Mouse (Mus musculus) stomach, embryonic 14.5 days (tissue): Measurements from ENCODE around the gene Rpl39l. TPM values are rescaled to one million over a fixed set of nuclear protein-coding genes. Genes with fewer than 3 reads are reported as not detected.

ENCODE experiments used
- ATAC-seq: fragments of 200-750 bp; cut with Nextera tagmentation; 2 replicates; pipeline ENCODE4 v1.8.0; 2017; ENCODE audit warnings: low read depth, moderate TSS enrichment; ENCODE audit not compliant: insufficient number of reproducible peaks, insufficient read depth, low FRiP score
- H3K27ac ChIP-seq: fragments of 300-500 bp; sonication (generic); 2 replicates; pipeline ENCODE4 v1.5.1; 2014; ENCODE audit warnings: mild to moderate bottlenecking, low read length, moderate library complexity, mixed read lengths
- H3K27me3 ChIP-seq: fragments of 300-500 bp; sonication (generic); 2 replicates; pipeline ENCODE4 v1.6.1; 2014; ENCODE audit warnings: low read length, control low read depth, mixed read lengths; ENCODE audit not compliant: control insufficient read depth, insufficient read depth
- H3K36me3 ChIP-seq: fragments of 300-500 bp; sonication (generic); 2 replicates; pipeline ENCODE4 v1.6.1; 2014; ENCODE audit warnings: mild to moderate bottlenecking, control low read depth, low read length, moderate library complexity, mixed read lengths; ENCODE audit not compliant: control insufficient read depth, insufficient read depth
- H3K4me1 ChIP-seq: fragments of 300-500 bp; sonication (generic); 2 replicates; pipeline ENCODE4 v1.6.1; 2014; ENCODE audit warnings: low read length, control low read depth, mixed read lengths; ENCODE audit not compliant: control insufficient read depth, insufficient read depth
- H3K4me2 ChIP-seq: fragments of 300-500 bp; sonication (generic); replicated peaks from 2 replicates; pipeline ENCODE4 v1.6.1; 2014; ENCODE audit warnings: low read depth, low read length, control low read depth
- H3K4me3 ChIP-seq: fragments of 300-500 bp; sonication (generic); 2 replicates; pipeline ENCODE4 v1.5.1; 2014; ENCODE audit warnings: low read depth, low read length, control low read depth
- H3K9ac ChIP-seq: fragments of 300-500 bp; sonication (generic); replicated peaks from 2 replicates; pipeline ENCODE4 v1.6.1; 2014; ENCODE audit warnings: low read depth, mild to moderate bottlenecking, control low read depth, low read length, moderate library complexity, mixed read lengths
- H3K9me3 ChIP-seq: fragments of 300-500 bp; sonication (generic); 2 replicates; pipeline ENCODE4 v1.6.1; 2016; ENCODE audit warnings: low read depth, low read length, control low read depth; ENCODE audit not compliant: control insufficient read depth
- WGBS: fragments of 180-500 bp; shearing (Covaris S2); extraction: QIAGEN DNeasy Blood & Tissue Kit; methylation state at CpG from one replicate; pipeline ENCODE4 v1.1.7; 2014; 5-methylcytosine and 5-hydroxymethylcytosine counted together
- polyA plus RNA-seq: library from polyadenylated mRNA; unstranded; fragments of >200 nt; fragmentation: Nextera tagmentation; extraction: Ambion mirVana; gene quantifications from 2 replicates; pipeline ENCODE4 v1.2.1, GENCODE M21; 2014

The Rpl39l gene
- polyA plus RNA-seq = 0.33 TPM in 1 of 2 replicates, not detected in the other

GRCm38 (mm10) chr16:10170005-10170404 is at the start of gene Rpl39l:
Rpl39l (plus strand) TSS chr16:10170226.
- Histone ChIP-seq H3K9ac (no peak within 1 kb of the TSS), H3K36me3 (no peaks in the 10 kb centered on the region), H3K4me3 (no peak within 1 kb of the TSS), H3K27me3 (no peaks in the 10 kb centered on the region), H3K27ac (no peak within 1 kb of the TSS), H3K4me2 (no peak within 1 kb of the TSS), H3K9me3 (no peaks in the 10 kb centered on the region), H3K4me1 (no peaks in the 10 kb centered on the region)
- no peak for ATAC-seq
- WGBS = 87% methylated on average over 22 of the region's 22 CpGs

- H3K4me1 ChIP-seq = no peaks in the 10 kb centered on the region
- no peak overlapping the region for H3K27ac ChIP-seq
- no peaks in the 10 kb centered on the region for H3K27me3 ChIP-seq
- H3K4me2 ChIP-seq = no peak overlapping the region
- no peak for ATAC-seq
- WGBS = 69% methylated on average over 1 of the region's 1 CpGs
- no peak overlapping the region for H3K9ac ChIP-seq
- no peaks in the 10 kb centered on the region for H3K36me3 ChIP-seq
- H3K4me3 ChIP-seq = no peak overlapping the region
- H3K9me3 ChIP-seq = no peaks in the 10 kb centered on the region
Measured at GRCm38 (mm10) chr16:10127586-10127985, 42.4 kb upstream of the Rpl39l start.

- Histone ChIP-seq H3K27me3 (no peaks in the 10 kb centered on the region), H3K9me3 (no peaks in the 10 kb centered on the region), H3K4me3 (no peak overlapping the region), H3K36me3 (no peaks in the 10 kb centered on the region), H3K27ac (no peak overlapping the region), H3K4me1 (no peaks in the 10 kb centered on the region), H3K4me2 (no peak overlapping the region), H3K9ac (no peak overlapping the region)
- WGBS = 68% methylated on average over 2 of the region's 2 CpGs
- ATAC-seq = no peak
Measured at GRCm38 (mm10) chr16:10129052-10129911, 40.7 kb upstream of the Rpl39l start.

- no peak overlapping the region for H3K4me3 ChIP-seq
- ATAC-seq = no peak
- 41% methylated on average over 2 of the region's 2 CpGs for WGBS
- no peaks in the 10 kb centered on the region for H3K27me3 ChIP-seq
- H3K9me3 ChIP-seq = no peaks in the 10 kb centered on the region
- H3K27ac ChIP-seq = no peak overlapping the region
- H3K36me3 ChIP-seq = no peaks in the 10 kb centered on the region
- H3K4me2 ChIP-seq = no peak overlapping the region
- no peaks in the 10 kb centered on the region for H3K4me1 ChIP-seq
- H3K9ac ChIP-seq = no peak overlapping the region
Measured at GRCm38 (mm10) chr16:10143166-10143565, 26.9 kb upstream of the Rpl39l start.

- ATAC-seq = no peak
Measured at GRCm38 (mm10) chr16:10147401-10147800, 22.6 kb upstream of the Rpl39l start.

GRCm38 (mm10) chr16:10169123-10169905 is 712 bp upstream of the Rpl39l start:
- Histone ChIP-seq H3K27ac (no peak overlapping the region), H3K4me3 (no peak overlapping the region), H3K4me1 (no peaks in the 10 kb centered on the region), H3K9ac (no peak overlapping the region), H3K4me2 (no peak overlapping the region), H3K9me3 (no peaks in the 10 kb centered on the region), H3K36me3 (no peaks in the 10 kb centered on the region), H3K27me3 (no peaks in the 10 kb centered on the region)
- WGBS = 77% methylated on average over 8 of the region's 8 CpGs
- ATAC-seq = no peak

More at GRCm38 (mm10) chr16:10147401-10147800, 22.6 kb upstream of the Rpl39l start:
- 92% methylated on average over 5 of the region's 5 CpGs for WGBS
- Histone ChIP-seq H3K4me2 (no peak overlapping the region), H3K4me3 (no peak overlapping the region), H3K4me1 (no peaks in the 10 kb centered on the region), H3K9me3 (no peaks in the 10 kb centered on the region), H3K9ac (no peak overlapping the region), H3K27me3 (no peaks in the 10 kb centered on the region), H3K27ac (no peak overlapping the region), H3K36me3 (no peaks in the 10 kb centered on the region)

GRCm38 (mm10) chr16:10171276-10171675 is 1.2 kb downstream of the Rpl39l start:
- no peak overlapping the region for H3K9ac ChIP-seq
- H3K4me3 ChIP-seq = no peak overlapping the region
- ATAC-seq = no peak
- no peaks in the 10 kb centered on the region for H3K4me1 ChIP-seq
- H3K27ac ChIP-seq = no peak overlapping the region
- no peak overlapping the region for H3K4me2 ChIP-seq
- no peaks in the 10 kb centered on the region for H3K36me3 ChIP-seq
- 85% methylated on average over 4 of the region's 4 CpGs for WGBS
- no peaks in the 10 kb centered on the region for H3K27me3 ChIP-seq
- no peaks in the 10 kb centered on the region for H3K9me3 ChIP-seq

- Histone ChIP-seq H3K4me3 (no peak overlapping the region), H3K4me1 (no peaks in the 10 kb centered on the region), H3K36me3 (no peaks in the 10 kb centered on the region), H3K9ac (no peak overlapping the region), H3K9me3 (peaks cover 3% of the 10 kb centered on the region; the same call in 1 of the 2 replicates), H3K4me2 (no peak overlapping the region), H3K27ac (no peak overlapping the region), H3K27me3 (no peaks in the 10 kb centered on the region)
- ATAC-seq = no peak
- WGBS = 90% methylated on average over 3 of the region's 3 CpGs
Measured at GRCm38 (mm10) chr16:10172179-10172820, 2.3 kb downstream of the Rpl39l start.
